Mouse (Mus musculus) lung, adult 18-20 months (tissue): ENCODE results near the gene Ccdc120.

Experiments
- DNase-seq, 2 experiments: peaks; one replicate each; pipeline ENCODE4 v3.0.0; 2022; ENCODE audit warnings: mixed read lengths in 2 of 2

Ccdc120 gene

DNA sequence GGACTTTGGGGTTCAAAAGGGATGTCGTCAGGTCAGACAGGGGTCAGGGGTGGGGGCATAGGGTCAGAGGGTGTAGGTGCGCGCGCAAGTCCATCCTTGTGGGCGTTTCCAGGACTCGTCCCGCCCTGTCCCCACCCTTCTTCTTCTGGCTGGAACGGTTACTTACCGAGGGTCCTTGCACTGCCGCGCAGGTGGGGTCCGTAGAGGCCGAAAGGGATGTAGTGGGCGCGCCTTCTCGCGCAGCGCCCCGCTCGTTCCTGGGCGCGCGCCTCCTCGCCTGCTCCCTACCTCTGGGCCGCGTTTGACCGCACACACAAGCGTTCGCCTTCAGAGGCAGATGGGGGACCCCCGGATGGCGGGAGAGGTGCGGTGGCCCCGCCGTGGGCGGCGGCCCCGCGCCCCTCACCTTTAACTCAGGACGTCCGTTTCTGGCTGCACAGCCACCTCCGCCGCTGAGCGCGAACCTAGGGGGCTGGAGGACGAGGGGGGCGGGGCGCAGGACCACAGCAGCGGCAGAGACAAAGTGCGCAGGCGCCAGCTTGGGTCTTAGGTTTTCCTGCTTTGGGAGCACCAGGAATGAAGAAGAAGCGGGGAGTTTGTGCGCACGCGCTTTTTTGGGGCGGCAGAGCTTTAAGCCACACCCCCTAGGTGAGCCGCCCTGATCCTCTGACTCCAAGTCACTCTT is at the start of gene Ccdc120:
TSS of gene Ccdc120 (minus strand) at position 474 of the 685 bp plus-strand sequence.
- peak; percentile 64 to 78 for DNase-seq

DNA sequence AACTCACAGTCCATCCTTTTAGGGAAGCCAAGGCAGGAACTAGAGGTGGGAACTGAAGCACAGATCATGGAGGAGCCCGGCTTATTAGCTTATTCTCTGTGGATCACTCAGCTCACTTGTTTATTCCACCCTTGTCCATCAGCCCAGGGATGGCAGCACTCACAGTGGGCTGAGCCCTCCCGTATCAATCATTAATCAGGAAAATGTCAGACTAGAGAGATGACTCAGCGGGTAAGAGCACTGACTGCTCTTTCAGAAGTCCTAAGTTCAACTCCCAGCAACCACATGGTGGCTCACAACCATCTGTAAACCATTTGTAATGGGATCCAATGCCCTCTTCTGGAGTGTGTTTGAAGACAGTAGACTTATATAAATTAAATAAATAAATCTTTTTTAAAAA is 46.6 kb upstream of the Ccdc120 start:
- DNase-seq: no peak

DNA sequence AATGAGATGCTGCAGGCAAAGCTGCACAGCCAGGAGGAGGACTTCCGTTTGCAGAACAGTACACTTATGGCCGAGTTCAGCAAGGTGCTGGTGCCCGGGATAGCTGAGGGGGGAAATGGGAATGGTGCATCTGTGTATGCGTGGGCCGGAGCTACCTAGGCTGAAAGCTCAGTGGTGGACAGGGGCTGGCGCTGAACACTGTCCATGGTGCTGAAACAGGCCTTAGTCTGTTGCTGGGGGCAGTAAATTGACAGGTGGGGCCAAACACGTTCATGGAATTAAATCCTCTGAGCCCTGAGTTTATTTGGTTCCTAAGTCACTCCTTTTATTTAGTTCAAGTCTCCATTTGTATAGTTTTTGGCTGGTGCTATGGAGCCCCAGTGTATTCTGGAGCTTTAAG is 44.3 kb upstream of the Ccdc120 start:
- peak in 1 of 2 experiments; percentile 28 for DNase-seq

DNA sequence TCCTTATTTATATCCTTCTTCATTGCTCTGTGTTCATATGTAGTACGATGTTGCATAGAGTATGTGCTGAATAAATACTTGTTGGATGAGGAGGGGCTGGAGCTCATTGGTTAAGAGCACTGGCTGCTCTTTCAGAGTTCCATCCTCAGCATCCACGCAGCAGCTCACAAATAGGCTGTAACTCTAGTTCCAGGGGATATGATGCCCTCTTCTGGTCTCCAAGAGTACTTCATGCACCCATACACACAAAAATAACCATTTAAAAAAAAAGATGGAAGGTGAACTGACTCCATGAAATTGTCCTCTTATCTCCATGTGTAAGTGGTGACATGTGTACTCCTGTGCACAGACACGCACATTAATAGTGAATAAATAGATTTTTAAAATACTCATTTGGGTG is 42.7 kb upstream of the Ccdc120 start:
- DNase-seq: no peak

DNA sequence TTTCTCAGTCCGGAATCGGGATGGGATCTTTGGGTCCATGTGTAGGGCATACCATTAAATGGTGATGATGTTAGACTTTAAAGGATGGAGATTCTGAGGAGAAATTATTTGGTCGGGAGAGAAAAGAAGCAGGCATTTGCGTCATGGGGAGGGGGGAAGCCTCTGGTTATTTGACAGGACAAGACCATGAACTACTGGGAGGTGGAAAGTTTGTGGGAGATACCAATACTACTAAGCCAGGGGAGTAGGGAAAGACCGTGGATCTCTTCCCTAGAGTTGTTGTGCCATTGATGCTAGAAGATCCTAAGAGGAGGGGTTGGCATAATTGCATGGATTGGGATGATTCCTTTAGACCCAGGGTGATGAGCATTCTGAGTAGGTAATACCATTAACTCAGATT is 39.6 kb upstream of the Ccdc120 start:
- DNase-seq: no peak

DNA sequence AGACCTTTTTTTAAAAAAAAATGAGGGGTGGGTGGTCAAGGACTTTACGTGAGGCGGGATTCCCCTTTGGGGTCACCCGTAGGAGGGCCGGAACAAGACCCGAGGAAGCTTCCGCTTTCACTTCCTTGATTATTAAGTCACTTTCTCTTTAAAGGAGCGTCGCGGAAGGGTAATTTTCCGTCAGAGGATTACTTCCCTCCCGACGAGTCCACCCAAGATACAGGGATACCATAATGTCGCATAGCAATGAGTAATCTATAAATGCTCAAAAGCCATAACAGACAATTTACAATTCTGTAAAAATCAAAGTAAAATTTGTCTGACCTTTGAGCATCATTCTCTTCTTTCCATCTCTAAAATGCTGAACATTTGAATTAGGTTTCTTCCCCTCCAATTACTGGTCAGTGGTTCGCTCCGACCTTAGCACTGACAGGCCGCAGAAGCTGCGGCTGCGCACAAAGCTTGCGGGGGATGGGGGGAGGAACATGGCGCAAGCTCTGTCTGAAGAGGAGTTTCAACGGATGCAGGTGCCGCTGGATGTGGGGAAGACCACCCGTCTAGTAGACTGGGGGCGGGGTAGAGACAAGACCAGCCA is 38.9 kb upstream of the Ccdc120 start, which contains the start of gene Gripap1:
TSS of gene Gripap1 (plus strand) at position 224 of the 595 bp plus-strand sequence.
- peak; percentile 75 to 81 for DNase-seq

DNA sequence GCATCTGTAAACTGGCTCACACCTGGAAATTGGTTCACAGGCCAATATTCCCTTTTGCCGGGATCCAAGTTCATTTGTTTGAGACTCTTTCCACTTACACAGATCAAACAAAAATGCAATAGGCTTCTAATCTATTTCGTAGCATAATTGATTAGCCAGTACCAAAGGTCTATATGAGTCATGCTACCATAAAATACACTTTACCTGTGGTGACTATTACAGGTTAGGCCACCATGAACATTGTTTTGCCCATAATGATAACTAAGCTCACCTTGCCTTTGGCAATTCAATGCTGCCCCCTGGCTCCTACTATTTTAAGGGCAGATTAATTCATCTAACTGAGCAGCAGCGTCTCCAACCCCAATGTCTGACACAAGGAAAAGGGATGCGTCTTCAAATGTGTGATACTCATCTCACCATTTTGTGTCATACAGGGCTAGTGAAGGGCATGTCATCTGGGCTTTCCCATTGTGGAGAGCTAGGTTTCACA is 31.9 kb upstream of the Ccdc120 start:
- no peak for DNase-seq

DNA sequence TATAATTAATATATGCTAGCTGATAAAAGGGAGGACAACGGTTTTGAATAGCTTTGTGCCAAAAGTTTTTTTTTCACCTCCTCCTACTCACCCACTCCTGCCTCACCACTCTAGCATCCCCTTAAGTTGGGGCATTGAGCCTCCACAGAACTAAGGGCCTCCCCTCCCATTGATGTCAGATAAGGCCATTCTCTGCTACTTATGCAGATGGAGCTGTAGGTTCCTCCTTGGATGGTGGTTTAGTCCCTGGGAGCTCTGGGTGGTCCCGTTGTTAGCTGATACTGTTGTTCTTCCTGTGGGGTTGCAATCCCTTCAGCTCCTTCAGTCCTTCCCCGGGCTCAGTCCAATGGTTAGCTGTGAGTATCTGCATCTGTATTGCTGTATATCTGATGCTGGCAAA is 28.6 kb upstream of the Ccdc120 start:
- DNase-seq: no peak

DNA sequence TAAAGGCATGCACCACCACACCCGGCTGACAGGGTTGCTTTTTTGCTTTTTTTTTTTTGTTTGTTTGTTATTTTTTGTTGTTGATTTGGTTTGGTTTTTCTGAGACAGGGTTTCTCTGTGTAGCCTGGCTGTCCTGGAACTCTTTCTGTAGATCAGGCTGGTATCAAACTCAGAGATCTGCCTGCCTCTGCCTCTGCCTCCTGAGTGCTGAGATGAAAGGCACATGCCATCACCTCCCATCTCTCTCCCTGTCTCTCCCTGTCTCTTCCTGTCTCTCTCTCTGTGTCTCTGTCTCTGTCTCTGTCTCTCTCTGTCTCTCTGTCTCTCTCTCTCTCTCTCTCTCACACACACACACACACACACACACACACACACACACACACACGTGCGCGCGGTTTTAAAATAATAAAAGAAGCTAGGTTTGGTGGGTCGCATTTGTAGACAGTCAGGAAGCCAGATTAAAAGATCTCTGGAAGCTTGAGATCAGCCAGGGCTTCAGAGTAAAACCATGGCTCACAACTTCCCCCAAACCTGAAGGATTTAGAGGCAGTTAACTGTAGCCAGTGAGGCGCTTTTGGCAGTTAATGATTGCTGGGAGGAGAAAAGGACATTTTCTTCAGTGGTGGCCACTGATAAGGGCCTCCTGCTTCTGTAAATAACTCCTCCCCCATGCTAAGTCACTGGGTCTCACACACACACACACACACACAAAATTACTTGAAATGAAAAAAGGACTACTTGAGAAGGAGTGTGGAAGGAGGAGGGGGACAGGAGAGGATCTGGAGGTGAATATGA is 27.9 kb upstream of the Ccdc120 start:
- DNase-seq: no peak

DNA sequence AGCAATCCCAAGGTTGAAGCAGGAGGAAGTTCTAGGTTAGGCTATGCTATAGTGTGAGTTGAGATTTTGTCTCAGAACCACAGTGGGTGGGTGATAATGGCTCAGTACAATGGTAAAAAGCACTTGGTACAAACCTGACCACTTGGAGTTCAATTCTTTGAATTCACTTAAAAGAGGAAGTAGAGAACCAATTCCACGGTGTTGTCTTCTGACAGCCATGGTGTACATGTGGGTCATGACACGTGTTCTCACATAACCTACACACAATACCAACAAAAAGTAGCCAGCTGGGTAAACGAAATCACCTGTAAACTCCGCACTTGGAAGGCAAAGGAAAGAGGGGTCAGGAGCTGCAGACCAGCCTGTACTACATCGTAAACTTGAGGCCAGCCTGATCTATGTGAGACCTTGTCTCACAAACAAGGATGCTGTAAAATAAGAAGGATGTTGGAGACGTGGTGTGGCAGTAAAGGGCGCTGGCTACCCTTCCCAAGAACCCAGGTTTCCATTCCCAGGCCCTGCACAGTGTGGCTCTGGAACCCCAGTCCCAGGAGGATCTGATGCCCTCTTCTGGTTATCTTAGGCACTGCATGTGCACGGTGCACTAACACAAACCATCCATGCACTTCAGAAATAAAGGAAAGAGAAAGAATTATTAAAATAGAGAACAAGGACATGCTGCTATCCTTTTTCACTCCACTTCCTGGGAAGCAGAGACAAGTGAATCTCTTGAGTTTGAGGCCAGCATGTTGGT is 25.8 kb upstream of the Ccdc120 start:
- DNase-seq: peak; percentile 25 to 39

DNA sequence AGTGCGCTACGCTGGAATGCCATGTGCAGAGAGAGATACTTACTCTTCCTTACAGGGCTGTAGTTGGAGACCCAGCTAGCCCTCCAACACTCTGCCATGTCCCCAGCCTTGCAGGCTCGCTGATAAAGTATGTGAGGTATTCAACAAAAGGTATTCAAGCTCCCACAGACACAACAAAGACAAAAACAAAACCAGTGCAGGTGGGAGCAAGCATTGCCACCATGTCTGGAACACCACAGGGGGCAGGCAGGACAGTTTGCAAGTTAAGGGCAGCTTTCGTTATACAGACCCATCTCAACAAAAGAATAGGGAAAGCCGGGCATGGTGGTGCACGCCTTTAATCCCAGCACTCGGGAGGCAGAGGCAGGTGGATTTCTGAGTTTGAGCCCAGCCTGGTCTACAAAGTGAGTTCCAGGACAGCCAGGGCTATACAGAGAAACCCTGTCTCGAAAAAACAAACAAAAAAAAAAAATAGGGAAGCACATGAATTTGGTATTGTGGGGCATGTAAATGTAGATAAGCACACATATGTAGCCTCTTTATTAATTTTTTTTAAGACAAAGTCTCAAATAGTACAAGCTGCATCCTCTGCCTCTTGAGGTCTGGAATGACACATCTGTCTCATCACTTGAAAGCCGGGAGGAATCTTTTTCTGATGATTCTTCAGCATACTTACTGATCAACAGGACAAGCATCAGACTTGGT is 24.9 kb upstream of the Ccdc120 start:
- DNase-seq: no peak

DNA sequence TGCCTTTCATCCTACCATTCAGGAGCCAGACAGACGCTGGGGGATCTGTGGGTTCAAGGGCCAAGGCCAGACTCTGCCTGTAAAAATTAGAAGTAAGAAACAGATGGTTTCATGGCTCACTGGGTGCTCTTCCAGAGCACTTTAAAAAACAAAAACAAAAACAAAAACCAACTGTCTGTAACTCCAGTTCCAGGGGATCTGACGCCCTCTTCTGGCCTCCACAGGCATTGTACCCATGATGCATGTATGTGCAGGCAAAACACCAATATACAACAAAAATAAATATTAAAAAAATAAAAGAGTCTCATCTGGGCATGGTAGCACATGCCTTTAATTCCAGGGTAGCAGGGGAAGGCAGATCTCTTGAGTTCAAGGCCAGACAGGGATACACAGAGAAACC is 22.1 kb upstream of the Ccdc120 start:
- DNase-seq: no peak

DNA sequence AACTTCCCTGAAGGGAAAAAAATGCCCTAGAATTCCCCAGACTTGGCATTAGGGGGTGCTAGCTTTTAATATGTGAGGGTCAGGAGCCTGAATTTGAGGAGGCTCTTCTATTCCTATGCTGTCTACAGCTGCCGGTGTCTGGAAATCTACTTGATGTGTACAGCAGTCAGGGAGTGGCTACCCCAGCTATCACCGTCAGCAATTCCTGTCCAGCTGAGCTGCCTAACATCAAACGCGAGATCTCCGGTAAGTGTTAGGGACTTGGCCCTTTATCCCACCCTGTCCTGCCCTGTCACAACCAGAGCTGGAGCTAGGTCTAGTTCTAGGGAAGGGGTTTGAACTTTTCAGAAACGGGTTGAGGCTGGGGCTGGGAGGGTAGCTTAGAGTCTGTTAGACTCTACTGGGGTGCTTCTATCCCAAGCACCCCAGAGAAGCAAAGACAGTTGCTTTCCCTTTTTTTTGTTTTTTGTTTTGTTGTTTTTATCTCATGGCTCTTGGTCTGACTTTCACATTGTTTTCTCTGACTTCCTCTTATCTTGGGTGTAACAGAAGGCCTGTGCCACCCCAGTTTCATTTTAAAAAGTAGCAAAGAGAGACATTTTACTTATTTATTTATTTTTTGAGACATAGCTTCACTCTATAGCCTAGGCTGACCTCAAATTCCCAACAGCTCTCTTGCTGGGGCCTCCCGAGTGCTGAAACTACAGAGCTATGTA is 18.8 kb upstream of the Ccdc120 start:
- DNase-seq: no peak

DNA sequence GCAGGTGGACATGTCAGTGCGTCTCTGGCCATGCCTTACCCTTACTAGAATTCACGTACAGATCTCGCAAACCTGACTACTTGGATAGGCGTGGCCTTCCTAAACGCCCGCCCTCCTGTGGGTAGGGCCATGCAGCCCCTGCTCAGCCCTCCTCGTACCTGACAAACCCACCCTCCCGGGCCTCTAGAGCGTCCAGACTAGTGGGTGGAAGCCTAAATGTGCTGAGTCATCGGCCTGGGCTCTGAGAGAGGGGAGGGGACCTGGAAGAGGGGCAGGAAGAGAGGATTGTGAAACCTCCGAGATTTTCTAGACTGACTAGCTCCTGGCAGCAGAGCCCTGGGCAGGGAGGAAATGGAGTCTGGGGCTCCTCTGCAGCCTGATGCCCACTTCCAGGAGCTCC is 15.1 kb upstream of the Ccdc120 start:
- peak; percentile 83 to 87 for DNase-seq

DNA sequence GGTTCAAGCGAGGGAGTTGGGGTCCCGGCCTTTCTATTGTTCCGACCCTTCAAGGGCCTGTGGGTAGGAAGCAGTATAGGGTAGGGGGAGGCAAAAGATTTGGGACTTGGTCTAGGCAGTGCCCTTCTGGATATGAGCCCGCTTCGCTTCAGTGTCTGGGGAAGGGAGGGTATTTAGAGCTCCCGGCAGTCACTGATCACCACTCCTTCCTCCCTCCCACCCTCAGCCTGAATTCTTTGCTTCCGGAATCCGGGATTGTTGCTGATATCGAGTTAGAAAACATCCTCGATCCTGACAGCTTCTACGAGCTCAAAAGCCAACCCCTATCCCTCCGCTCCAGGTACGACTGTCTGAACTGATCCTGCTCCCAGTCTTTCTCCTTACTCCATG is 14.6 kb upstream of the Ccdc120 start:
- DNase-seq: peak in 1 of 2 experiments; percentile 6

DNA sequence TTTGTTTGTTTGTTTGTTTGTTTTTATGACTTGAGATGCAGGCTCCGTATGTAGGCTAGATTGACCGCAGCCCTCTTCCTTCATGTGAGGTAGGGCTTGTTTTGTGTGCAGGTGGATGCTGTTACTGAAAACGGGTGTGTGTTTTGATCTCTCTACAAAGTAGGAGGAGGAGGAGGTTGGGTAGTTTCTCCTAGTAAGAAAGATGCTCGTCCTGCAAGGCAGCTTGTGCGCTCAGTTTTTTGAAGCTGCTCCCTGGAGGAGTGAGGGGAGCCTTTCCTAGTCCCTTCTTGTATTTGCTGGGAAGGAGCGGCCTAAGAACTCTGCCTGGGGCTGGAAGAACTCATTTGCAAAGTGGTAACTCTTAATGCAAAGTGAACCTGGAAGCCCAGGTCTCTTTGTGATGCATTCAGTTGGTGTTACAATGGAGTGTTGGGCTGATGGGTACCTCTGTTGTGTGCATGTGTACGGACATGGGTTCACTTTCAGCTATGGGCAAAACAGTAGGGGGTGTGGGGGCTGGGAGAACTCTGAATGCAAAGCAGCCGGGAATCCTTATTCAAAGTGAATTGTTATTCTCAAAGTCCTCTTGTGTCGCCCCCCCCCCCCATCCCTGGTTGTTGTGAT is 14.1 kb upstream of the Ccdc120 start:
- no peak for DNase-seq

DNA sequence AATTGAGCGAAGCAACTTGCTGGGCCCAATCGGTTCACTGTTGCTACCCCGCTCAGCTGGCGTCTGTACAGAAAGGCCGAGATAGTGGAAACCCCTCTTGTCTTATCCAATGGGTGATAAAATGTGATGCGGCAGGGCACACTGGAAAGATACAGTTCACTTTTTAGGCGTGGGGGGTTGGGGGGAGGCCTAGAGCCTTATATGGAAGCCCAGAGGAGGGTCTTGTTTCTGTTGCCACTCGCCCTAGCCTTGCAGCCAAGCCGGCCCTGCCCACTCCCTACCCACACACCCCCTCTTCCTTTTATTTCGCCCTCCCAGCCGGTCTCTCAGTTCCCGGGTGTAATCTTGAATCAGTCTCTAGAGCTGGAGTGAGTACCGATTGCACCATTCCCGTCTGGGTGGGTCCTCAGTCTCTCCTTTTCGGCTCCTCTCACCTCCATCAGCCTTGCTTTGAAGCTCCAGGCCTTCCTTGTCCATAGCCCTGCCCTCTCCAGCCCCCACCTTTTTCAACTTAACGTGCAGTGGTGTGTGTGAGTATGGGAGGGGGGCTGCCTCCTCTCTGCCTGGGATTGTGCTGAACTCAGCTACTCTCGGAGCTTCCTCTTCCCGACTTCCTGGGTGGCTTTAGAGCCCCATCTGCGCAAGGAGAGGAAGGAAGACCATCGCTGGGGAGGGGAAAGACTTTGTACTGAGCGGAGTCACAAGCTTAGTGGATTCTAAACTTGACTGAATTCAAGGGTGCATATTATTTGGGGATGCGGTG is 13.1 kb upstream of the Ccdc120 start:
- peak; percentile 65 to 66 for DNase-seq

DNA sequence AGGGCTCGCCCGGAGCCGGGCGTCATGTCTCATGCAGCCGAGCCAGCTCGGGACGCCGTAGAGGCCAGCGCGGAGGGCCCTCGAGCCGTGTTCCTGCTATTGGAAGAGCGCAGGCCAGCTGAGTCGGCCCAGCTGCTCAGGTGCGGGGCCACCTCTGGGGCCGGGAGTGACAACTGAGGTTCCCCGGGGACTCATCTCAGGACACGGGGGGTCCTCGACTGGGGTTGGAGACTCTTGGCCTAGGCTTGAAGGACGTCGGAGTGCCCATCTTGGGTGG is 12.2 kb upstream of the Ccdc120 start:
- no peak for DNase-seq

DNA sequence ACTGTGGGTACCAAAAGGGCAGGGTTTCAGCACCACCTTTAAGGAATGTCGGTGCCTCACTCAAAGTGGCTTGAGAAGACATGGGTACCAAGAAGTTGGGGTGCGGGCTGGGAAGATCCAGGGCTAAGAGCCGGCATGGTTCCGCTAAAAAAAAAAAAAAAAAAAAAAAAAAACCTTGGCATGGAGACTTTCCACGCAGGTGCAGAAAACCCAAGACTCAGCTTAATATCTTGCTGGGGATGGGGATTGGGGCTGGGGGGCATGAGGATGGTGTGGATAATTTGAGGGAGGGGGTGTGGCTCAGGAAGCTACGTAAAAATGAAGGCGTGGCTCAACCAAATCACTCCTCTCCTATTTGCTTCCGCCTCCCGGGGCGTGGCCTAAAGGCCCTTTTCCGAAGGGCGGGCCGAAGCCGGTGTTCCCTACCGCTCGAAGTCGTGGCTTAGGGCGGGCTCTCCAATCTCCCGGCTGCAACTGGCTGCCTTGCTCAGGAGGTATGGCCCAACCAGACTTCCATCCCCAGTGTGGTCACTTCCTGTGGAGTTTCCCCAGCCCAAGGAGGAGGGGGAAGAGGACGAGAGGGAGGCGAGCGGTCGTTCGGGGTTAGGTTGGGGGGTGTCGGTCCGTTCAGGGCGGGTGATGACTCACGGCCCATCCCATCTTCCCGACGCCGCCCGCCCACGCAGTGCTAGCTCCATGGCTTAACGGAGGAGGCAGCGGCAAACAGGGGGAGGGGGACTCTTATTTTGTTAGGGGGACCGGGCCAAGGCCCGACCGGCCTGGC is 11.6 kb upstream of the Ccdc120 start, which contains the start of gene Tfe3:
TSS of gene Tfe3 (plus strand) at position 424 of the 784 bp plus-strand sequence.
- peak; percentile 96 to 97 for DNase-seq

DNA sequence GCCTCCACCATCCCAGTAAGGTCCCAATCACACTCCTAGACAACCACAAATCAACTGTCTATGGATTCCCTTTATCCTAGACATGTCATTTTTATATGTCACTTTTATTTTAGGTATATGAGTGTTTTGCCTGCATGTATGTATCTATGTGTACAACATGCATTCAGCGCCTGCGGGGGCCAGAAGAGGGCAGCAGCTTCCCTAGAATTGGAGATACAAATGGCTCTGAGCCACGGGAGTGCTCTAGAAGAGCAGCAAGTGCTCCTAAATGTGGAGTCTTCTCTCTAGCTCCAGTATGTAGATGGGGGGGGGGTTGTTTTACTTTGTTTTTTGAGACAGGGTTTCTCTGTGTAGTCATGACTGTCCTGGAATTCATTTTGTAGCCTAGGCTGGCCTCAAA is 2.9 kb upstream of the Ccdc120 start:
- peak in 1 of 2 experiments; percentile 34 for DNase-seq
